Mouse (Mus musculus): ENCODE data around the gene Gm12184. TPM values are rescaled to one million over a fixed set of nuclear protein-coding genes. Genes with fewer than 3 reads are reported as not detected.
A peak's percentile ranks its signal among the peaks of the same experiment; 100 is the strongest.

Gm12184 gene
- polyA plus RNA-seq, 1 experiment from 2014 or later: 4.6 TPM

- DNase-seq (ENCODE audit: low spot score) (no peak), ATAC-seq (ENCODE audit: low read depth) (no peak)
- no peak overlapping the region for H3K4me3 ChIP-seq (ENCODE audit: low read depth, low read length)
- H3K4me2 ChIP-seq (ENCODE audit: low read depth, low read length): no peak overlapping the region
- WGBS: 84% methylated on average over 5 of the region's 5 CpGs
- no peak overlapping the region for H3K27ac ChIP-seq (replicated peaks; ENCODE audit: low read depth, low read length)
- H3K9ac ChIP-seq (ENCODE audit: low read depth, low read length): no peak overlapping the region
- no peaks in the 10 kb centered on the region for H3K27me3 ChIP-seq (replicated peaks; ENCODE audit: control insufficient read depth, insufficient read depth, low read length)
- no peaks in the 10 kb centered on the region for H3K9me3 ChIP-seq (ENCODE audit: control insufficient read depth, low read length)
- H3K4me1 ChIP-seq (ENCODE audit: control insufficient read depth, insufficient read depth, low read length): peaks cover 8% of the 10 kb centered on the region
- H3K36me3 ChIP-seq (ENCODE audit: control insufficient read depth, insufficient read depth, low read length): no peaks in the 10 kb centered on the region
These were observed 14.8 kb upstream of the Gm12184 start for GRCm38 (mm10) chr11:48841213-48841612.

- DNase-seq (ENCODE audit: low spot score) (no peak), ATAC-seq (ENCODE audit: low read depth) (no peak)
- no peaks in the 10 kb centered on the region for H3K27me3 ChIP-seq (replicated peaks; ENCODE audit: control insufficient read depth, insufficient read depth, low read length)
- no peak overlapping the region for H3K9ac ChIP-seq (ENCODE audit: low read depth, low read length)
- H3K4me1 ChIP-seq (ENCODE audit: control insufficient read depth, insufficient read depth, low read length): peaks cover 8% of the 10 kb centered on the region
- H3K4me2 ChIP-seq (ENCODE audit: low read depth, low read length): no peak overlapping the region
- no peak overlapping the region for H3K27ac ChIP-seq (replicated peaks; ENCODE audit: low read depth, low read length)
- H3K36me3 ChIP-seq (ENCODE audit: control insufficient read depth, insufficient read depth, low read length): no peaks in the 10 kb centered on the region
- no peaks in the 10 kb centered on the region for H3K9me3 ChIP-seq (ENCODE audit: control insufficient read depth, low read length)
- no peak overlapping the region for H3K4me3 ChIP-seq (ENCODE audit: low read depth, low read length)
These were observed 14.3 kb upstream of the Gm12184 start for GRCm38 (mm10) chr11:48840805-48841204.

- peak overlapping the region; percentile 78 for H3K4me3 ChIP-seq (ENCODE audit: low read depth, low read length)
- DNase-seq (ENCODE audit: low spot score) (no peak), ATAC-seq (ENCODE audit: low read depth) (no peak)
- H3K4me2 ChIP-seq (ENCODE audit: low read depth, low read length): peak overlapping the region; percentile 79
- peaks cover 8% of the 10 kb centered on the region for H3K4me1 ChIP-seq (ENCODE audit: control insufficient read depth, insufficient read depth, low read length)
- no peak overlapping the region for H3K27ac ChIP-seq (replicated peaks; ENCODE audit: low read depth, low read length)
- no peak overlapping the region for H3K9ac ChIP-seq (ENCODE audit: low read depth, low read length)
- no peaks in the 10 kb centered on the region for H3K9me3 ChIP-seq (ENCODE audit: control insufficient read depth, low read length)
- no peaks in the 10 kb centered on the region for H3K27me3 ChIP-seq (replicated peaks; ENCODE audit: control insufficient read depth, insufficient read depth, low read length)
- H3K36me3 ChIP-seq (ENCODE audit: control insufficient read depth, insufficient read depth, low read length): no peaks in the 10 kb centered on the region
- WGBS: 60% methylated on average over 10 of the region's 10 CpGs
These were observed 12.6 kb upstream of the Gm12184 start for GRCm38 (mm10) chr11:48838879-48839680.

- peaks cover 8% of the 10 kb centered on the region for H3K4me1 ChIP-seq (ENCODE audit: control insufficient read depth, insufficient read depth, low read length)
- H3K4me3 ChIP-seq (ENCODE audit: low read depth, low read length): peak overlapping the region; percentile 78
- WGBS: 2% methylated on average over 16 of the region's 16 CpGs
- H3K36me3 ChIP-seq (ENCODE audit: control insufficient read depth, insufficient read depth, low read length): no peaks in the 10 kb centered on the region
- peak overlapping the region; percentile 79 for H3K4me2 ChIP-seq (ENCODE audit: low read depth, low read length)
- no peaks in the 10 kb centered on the region for H3K27me3 ChIP-seq (replicated peaks; ENCODE audit: control insufficient read depth, insufficient read depth, low read length)
- DNase-seq (ENCODE audit: low spot score) (peak; percentile 49), ATAC-seq (ENCODE audit: low read depth) (no peak)
- H3K9ac ChIP-seq (ENCODE audit: low read depth, low read length): peak overlapping the region; percentile 72
- H3K27ac ChIP-seq (replicated peaks; ENCODE audit: low read depth, low read length): peak overlapping the region; percentile 33; the same call in 1 of the 2 replicates
- H3K9me3 ChIP-seq (ENCODE audit: control insufficient read depth, low read length): no peaks in the 10 kb centered on the region
These were observed 11.8 kb upstream of the Gm12184 start for GRCm38 (mm10) chr11:48838181-48838797.

- Histone ChIP-seq H3K27ac (replicated peaks; ENCODE audit: low read depth, low read length) (peak overlapping the region; percentile 33; the same call in 1 of the 2 replicates), H3K4me2 (ENCODE audit: low read depth, low read length) (peak overlapping the region; percentile 79), H3K4me1 (ENCODE audit: control insufficient read depth, insufficient read depth, low read length) (peaks cover 8% of the 10 kb centered on the region), H3K9ac (ENCODE audit: low read depth, low read length) (peak overlapping the region; percentile 72), H3K9me3 (ENCODE audit: control insufficient read depth, low read length) (no peaks in the 10 kb centered on the region), H3K4me3 (ENCODE audit: low read depth, low read length) (peak overlapping the region; percentile 78), H3K27me3 (replicated peaks; ENCODE audit: control insufficient read depth, insufficient read depth, low read length) (no peaks in the 10 kb centered on the region), H3K36me3 (ENCODE audit: control insufficient read depth, insufficient read depth, low read length) (no peaks in the 10 kb centered on the region)
- ATAC-seq (ENCODE audit: low read depth) (peak; percentile 7; the same call in 1 of the 2 replicates), DNase-seq (ENCODE audit: low spot score) (peak; percentile 68)
- 0% methylated on average over 27 of the region's 77 CpGs for WGBS
These were observed 11.1 kb upstream of the Gm12184 start for GRCm38 (mm10) chr11:48837310-48838180.

- WGBS: 10% methylated on average over 11 of the region's 11 CpGs
- Histone ChIP-seq H3K4me2 (ENCODE audit: low read depth, low read length) (peak overlapping the region; percentile 79), H3K27me3 (replicated peaks; ENCODE audit: control insufficient read depth, insufficient read depth, low read length) (no peaks in the 10 kb centered on the region), H3K27ac (replicated peaks; ENCODE audit: low read depth, low read length) (no peak overlapping the region), H3K4me3 (ENCODE audit: low read depth, low read length) (peak overlapping the region; percentile 78), H3K36me3 (ENCODE audit: control insufficient read depth, insufficient read depth, low read length) (no peaks in the 10 kb centered on the region), H3K9me3 (ENCODE audit: control insufficient read depth, low read length) (no peaks in the 10 kb centered on the region), H3K4me1 (ENCODE audit: control insufficient read depth, insufficient read depth, low read length) (peaks cover 8% of the 10 kb centered on the region), H3K9ac (ENCODE audit: low read depth, low read length) (peak overlapping the region; percentile 72)
- ATAC-seq (ENCODE audit: low read depth) (no peak), DNase-seq (ENCODE audit: low spot score) (no peak)
These were observed 10.5 kb upstream of the Gm12184 start for GRCm38 (mm10) chr11:48836990-48837309.

GRCm38 (mm10) chr11:48835923-48836322, 9.5 kb upstream of the Gm12184 start:
- peaks cover 8% of the 10 kb centered on the region for H3K4me1 ChIP-seq (ENCODE audit: control insufficient read depth, insufficient read depth, low read length)
- no peaks in the 10 kb centered on the region for H3K27me3 ChIP-seq (replicated peaks; ENCODE audit: control insufficient read depth, insufficient read depth, low read length)
- H3K9ac ChIP-seq (ENCODE audit: low read depth, low read length): no peak overlapping the region
- no peak overlapping the region for H3K27ac ChIP-seq (replicated peaks; ENCODE audit: low read depth, low read length)
- no peak for DNase-seq (ENCODE audit: low spot score)
- H3K4me2 ChIP-seq (ENCODE audit: low read depth, low read length): no peak overlapping the region
- 72% methylated on average over 6 of the region's 6 CpGs for WGBS
- no peaks in the 10 kb centered on the region for H3K36me3 ChIP-seq (ENCODE audit: control insufficient read depth, insufficient read depth, low read length)
- ATAC-seq (ENCODE audit: low read depth): no peak
- no peak overlapping the region for H3K4me3 ChIP-seq (ENCODE audit: low read depth, low read length)
- no peaks in the 10 kb centered on the region for H3K9me3 ChIP-seq (ENCODE audit: control insufficient read depth, low read length)

GRCm38 (mm10) chr11:48833731-48834639, 7.5 kb upstream of the Gm12184 start:
- ATAC-seq (ENCODE audit: low read depth) (peak; percentile 92), DNase-seq (ENCODE audit: low spot score) (peak; percentile 93)
- peak overlapping the region; percentile 69 for H3K9ac ChIP-seq (ENCODE audit: low read depth, low read length)
- peak overlapping the region; percentile 69 for H3K27ac ChIP-seq (replicated peaks; ENCODE audit: low read depth, low read length)
- no peaks in the 10 kb centered on the region for H3K36me3 ChIP-seq (ENCODE audit: control insufficient read depth, insufficient read depth, low read length)
- peak overlapping the region; percentile 72 for H3K4me3 ChIP-seq (ENCODE audit: low read depth, low read length)
- H3K4me2 ChIP-seq (ENCODE audit: low read depth, low read length): peak overlapping the region; percentile 71
- under 1% methylated on average over 30 of the region's 30 CpGs for WGBS
- no peaks in the 10 kb centered on the region for H3K9me3 ChIP-seq (ENCODE audit: control insufficient read depth, low read length)
- H3K27me3 ChIP-seq (replicated peaks; ENCODE audit: control insufficient read depth, insufficient read depth, low read length): no peaks in the 10 kb centered on the region
- peaks cover 8% of the 10 kb centered on the region for H3K4me1 ChIP-seq (ENCODE audit: control insufficient read depth, insufficient read depth, low read length)
